Mouse (Mus musculus) bone marrow macrophage, adult 2 months (primary cell): ENCODE measurements around the gene Kdelr2.

Experiments
- CTCF ChIP-seq: IDR thresholded peaks from 2 replicates; pipeline ENCODE4 v1.5.1; 2012; ENCODE audit warnings: low read depth, mild to moderate bottlenecking, low read length, moderate library complexity
- POLR2A ChIP-seq: IDR thresholded peaks from 2 replicates; pipeline ENCODE4 v1.6.1; 2012; ENCODE audit warnings: mild to moderate bottlenecking, low read depth, low read length, borderline replicate concordance

DNA sequence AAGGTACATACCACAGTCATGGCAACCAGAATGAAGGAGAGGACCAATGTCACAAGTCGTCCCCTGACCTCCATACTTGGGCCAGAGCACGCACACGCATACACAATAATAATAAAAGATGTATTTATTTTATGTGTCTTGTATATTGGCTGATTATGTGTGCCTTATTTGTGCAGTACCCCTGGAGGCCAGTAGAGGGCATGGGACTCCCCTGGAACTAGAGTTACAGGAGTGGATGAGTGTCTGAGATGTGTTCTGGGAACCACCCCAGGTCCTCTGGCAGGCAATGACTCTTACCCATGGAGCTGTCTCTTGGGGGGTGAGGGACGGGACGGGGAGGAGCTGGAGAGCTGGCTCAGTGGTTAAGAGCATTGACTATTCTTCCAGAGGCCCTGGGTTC is 43.6 kb upstream of the Kdelr2 start:
- TF ChIP-seq CTCF (peak; percentile 33; the same call in 1 of the 2 replicates), POLR2A (no peak)
